In genomic region chr7:28546649-28547048, GRCm38 (mm10) we compare ENCODE assay signal across 11 mouse cellular contexts. TPM values are rescaled to one million over a fixed set of nuclear protein-coding genes. Genes with fewer than 3 reads are reported as not detected.
A peak's percentile ranks its signal among the peaks of the same experiment; 100 is the strongest.
DNase-seq lines count a peak whose midpoint lies in the region; ATAC-seq lines count a peak whose summit lies in the region.
"Had no signal": no experiment of that assay in that cellular context is flagged by ENCODE, and none has a peak within 500 bp of the region (broad histone marks: within the 10 kb centered on the region; RNA-seq: fewer than 3 reads in every experiment).

No protein-coding gene starts in this region.

- H3K4me1 ChIP-seq in kidney, embryonic 14.5 days (ENCODE audit: control insufficient read depth, insufficient read depth, low read length) = peaks cover 16% of the 10 kb centered on the region
- peaks cover 15% of the 10 kb centered on the region for H3K4me1 ChIP-seq in embryonic facial prominence, embryonic 12.5 days
- peaks cover 23% of the 10 kb centered on the region for H3K4me1 ChIP-seq in hindbrain, embryonic 15.5 days (replicated peaks)
- peaks cover 2% of the 10 kb centered on the region; the same call in 1 of the 2 replicates for H3K4me1 ChIP-seq in midbrain, embryonic 14.5 days (ENCODE audit: control insufficient read depth, insufficient read depth, low read length)

- H3K36me3 ChIP-seq in kidney, embryonic 14.5 days (ENCODE audit: control insufficient read depth, insufficient read depth, low read length) = no peaks in the 10 kb centered on the region
- no peaks in the 10 kb centered on the region for H3K36me3 ChIP-seq in embryonic facial prominence, embryonic 12.5 days
- no peaks in the 10 kb centered on the region for H3K36me3 ChIP-seq in hindbrain, embryonic 15.5 days
- H3K36me3 ChIP-seq in midbrain, embryonic 14.5 days (ENCODE audit: control insufficient read depth, insufficient read depth, low read length) = no peaks in the 10 kb centered on the region
- H3K36me3 ChIP-seq: G1E had no signal

- H3K4me3 ChIP-seq in kidney, embryonic 14.5 days (ENCODE audit: low read length) = peak overlapping the region; percentile 23
- H3K4me3 ChIP-seq in embryonic facial prominence, embryonic 12.5 days = peak overlapping the region; percentile 29
- peak overlapping the region; percentile 34 for H3K4me3 ChIP-seq in hindbrain, embryonic 15.5 days
- H3K4me3 ChIP-seq in midbrain, embryonic 14.5 days (replicated peaks; ENCODE audit: low read depth, low read length) = peak overlapping the region; percentile 28

- peak overlapping the region; percentile 47 for H3K4me2 ChIP-seq in kidney, embryonic 14.5 days (replicated peaks; ENCODE audit: low read depth, low read length)
- H3K4me2 ChIP-seq in embryonic facial prominence, embryonic 12.5 days (replicated peaks) = peak overlapping the region; percentile 48
- H3K4me2 ChIP-seq in hindbrain, embryonic 15.5 days = peak overlapping the region; percentile 64
- peak overlapping the region; percentile 59 for H3K4me2 ChIP-seq in midbrain, embryonic 14.5 days (ENCODE audit: low read length)

- 0 out of 2 replicates have a peak overlapping the region, but pooled peaks have one; percentile 18 for H3K9ac ChIP-seq in kidney, embryonic 14.5 days (ENCODE audit: low read depth, low read length)
- H3K9ac ChIP-seq in embryonic facial prominence, embryonic 12.5 days = peak overlapping the region; percentile 33; the same call in 1 of the 2 replicates
- H3K9ac ChIP-seq in hindbrain, embryonic 15.5 days = peak overlapping the region; percentile 34
- H3K9ac ChIP-seq in midbrain, embryonic 14.5 days (replicated peaks; ENCODE audit: low read length) = peak overlapping the region; percentile 31; the same call in 1 of the 2 replicates

- WGBS in kidney, embryonic 14.5 days = 2% methylated on average over 22 of the region's 22 CpGs
- 2% methylated on average over 22 of the region's 22 CpGs for WGBS in embryonic facial prominence, embryonic 12.5 days
- WGBS in hindbrain, embryonic 15.5 days = 1% methylated on average over 22 of the region's 22 CpGs
- WGBS in midbrain, embryonic 14.5 days = 1% methylated on average over 22 of the region's 22 CpGs

- H3K27ac ChIP-seq in kidney, embryonic 14.5 days (ENCODE audit: low read depth, low read length) = no peak overlapping the region
- H3K27ac ChIP-seq in embryonic facial prominence, embryonic 12.5 days = no peak overlapping the region
- no peak overlapping the region for H3K27ac ChIP-seq in hindbrain, embryonic 15.5 days (replicated peaks)
- H3K27ac ChIP-seq in midbrain, embryonic 14.5 days (replicated peaks; ENCODE audit: low read depth, low read length) = no peak overlapping the region

- no peaks in the 10 kb centered on the region for H3K9me3 ChIP-seq in kidney, embryonic 14.5 days (ENCODE audit: control insufficient read depth, low read length)
- H3K9me3 ChIP-seq in embryonic facial prominence, embryonic 12.5 days = no peaks in the 10 kb centered on the region
- H3K9me3 ChIP-seq in hindbrain, embryonic 15.5 days = no peaks in the 10 kb centered on the region
- H3K9me3 ChIP-seq in midbrain, embryonic 14.5 days (ENCODE audit: control insufficient read depth, low read length) = no peaks in the 10 kb centered on the region
- H3K9me3 ChIP-seq: G1E had no signal

- H3K27me3 ChIP-seq in kidney, embryonic 14.5 days (ENCODE audit: control insufficient read depth, insufficient read depth, low read length) = peaks cover 32% of the 10 kb centered on the region
- peaks cover 50% of the 10 kb centered on the region for H3K27me3 ChIP-seq in embryonic facial prominence, embryonic 12.5 days
- H3K27me3 ChIP-seq in hindbrain, embryonic 15.5 days = peaks cover 35% of the 10 kb centered on the region
- peaks cover 34% of the 10 kb centered on the region; the same call in 1 of the 2 replicates for H3K27me3 ChIP-seq in midbrain, embryonic 14.5 days (ENCODE audit: control insufficient read depth, insufficient read depth, low read length)

- DNase-seq in kidney, postnatal 10 days = no peak
- peak; percentile 53 for DNase-seq in midbrain, embryonic 14.5 days
- DNase-seq in right cerebral cortex, postnatal 36 days (ENCODE audit: low spot score in 2 of 2) = no peak
- no peak for DNase-seq in embryo, embryonic 9.5 days (ENCODE audit: extremely low spot score)
- DNase-seq in ovary, postnatal 36 days (ENCODE audit: low spot score) = no peak
- DNase-seq: cerebellum, postnatal 36 days; kidney, adult 18-20 months had no signal

- ATAC-seq in kidney, embryonic 14.5 days (ENCODE audit: low FRiP score, low TSS enrichment) = no peak
- ATAC-seq in embryonic facial prominence, embryonic 12.5 days (ENCODE audit: insufficient number of reproducible peaks, insufficient read depth, low FRiP score, low TSS enrichment) = no peak
- no peak for ATAC-seq in hindbrain, embryonic 15.5 days (ENCODE audit: low FRiP score, low read depth)
- ATAC-seq in midbrain, embryonic 14.5 days (ENCODE audit: low FRiP score, low TSS enrichment) = no peak

RNA-seq across cellular contexts. Expression of gene Nccrp1, which starts 0.4 kb away (rescaled TPM):
- polyA plus RNA-seq in kidney, embryonic 14.5 days (2014; fragmentation: Nextera tagmentation; extraction: Ambion mirVana) = not detected in 2 replicates
- polyA plus RNA-seq in embryonic facial prominence, embryonic 12.5 days (2016; fragmentation: Nextera tagmentation; extraction: Ambion mirVana) = not detected in 2 replicates
- polyA plus RNA-seq in hindbrain, embryonic 15.5 days (2015; fragmentation: Nextera tagmentation; extraction: Ambion mirVana) = 0.19 TPM in 1 of 2 replicates, not detected in the other
- 0.13 TPM in 1 of 2 replicates, not detected in the other for polyA plus RNA-seq in midbrain, embryonic 14.5 days (2014; fragmentation: Nextera tagmentation; extraction: Ambion mirVana)

RNA-seq across cellular contexts. Expression of gene Sycn, which starts 6.0 kb away (rescaled TPM):
- polyA plus RNA-seq in kidney, embryonic 14.5 days (2014; fragmentation: Nextera tagmentation; extraction: Ambion mirVana) = not detected in 2 replicates
- not detected in 2 replicates for polyA plus RNA-seq in embryonic facial prominence, embryonic 12.5 days (2016; fragmentation: Nextera tagmentation; extraction: Ambion mirVana)
- not detected in 2 replicates for polyA plus RNA-seq in hindbrain, embryonic 15.5 days (2015; fragmentation: Nextera tagmentation; extraction: Ambion mirVana)
- not detected in 2 replicates for polyA plus RNA-seq in midbrain, embryonic 14.5 days (2014; fragmentation: Nextera tagmentation; extraction: Ambion mirVana)
- polyA plus RNA-seq: G1E had no signal

RNA-seq across cellular contexts. Expression of gene Ifnl3, which starts 24.0 kb away (rescaled TPM):
- polyA plus RNA-seq in kidney, embryonic 14.5 days (2014; fragmentation: Nextera tagmentation; extraction: Ambion mirVana) = not detected in 2 replicates
- not detected in 2 replicates for polyA plus RNA-seq in embryonic facial prominence, embryonic 12.5 days (2016; fragmentation: Nextera tagmentation; extraction: Ambion mirVana)
- polyA plus RNA-seq in hindbrain, embryonic 15.5 days (2015; fragmentation: Nextera tagmentation; extraction: Ambion mirVana) = not detected in 2 replicates
- polyA plus RNA-seq in midbrain, embryonic 14.5 days (2014; fragmentation: Nextera tagmentation; extraction: Ambion mirVana) = not detected in 2 replicates
- polyA plus RNA-seq: G1E had no signal

RNA-seq across cellular contexts. Expression of gene Ifnl2, which starts 36.4 kb away (rescaled TPM):
- not detected in 2 replicates for polyA plus RNA-seq in kidney, embryonic 14.5 days (2014; fragmentation: Nextera tagmentation; extraction: Ambion mirVana)
- not detected in 2 replicates for polyA plus RNA-seq in embryonic facial prominence, embryonic 12.5 days (2016; fragmentation: Nextera tagmentation; extraction: Ambion mirVana)
- polyA plus RNA-seq in hindbrain, embryonic 15.5 days (2015; fragmentation: Nextera tagmentation; extraction: Ambion mirVana) = not detected in 2 replicates
- polyA plus RNA-seq in midbrain, embryonic 14.5 days (2014; fragmentation: Nextera tagmentation; extraction: Ambion mirVana) = not detected in 2 replicates
- polyA plus RNA-seq: G1E had no signal

RNA-seq across cellular contexts. Expression of gene Samd4b, which starts 51.3 kb away (rescaled TPM):
- 33.3 and 34.9 TPM in 2 replicates for polyA plus RNA-seq in kidney, embryonic 14.5 days (2014; fragmentation: Nextera tagmentation; extraction: Ambion mirVana)
- polyA plus RNA-seq in embryonic facial prominence, embryonic 12.5 days (2016; fragmentation: Nextera tagmentation; extraction: Ambion mirVana) = 36.6 and 36.8 TPM in 2 replicates
- polyA plus RNA-seq in hindbrain, embryonic 15.5 days (2015; fragmentation: Nextera tagmentation; extraction: Ambion mirVana) = 23.3 and 28.1 TPM in 2 replicates
- polyA plus RNA-seq in midbrain, embryonic 14.5 days (2014; fragmentation: Nextera tagmentation; extraction: Ambion mirVana) = 27.2 and 29.5 TPM in 2 replicates
